Mouse (Mus musculus) liver (tissue): ENCODE data around the gene Zfp942.
A peak's percentile ranks its signal among the peaks of the same experiment; 100 is the strongest.

Source experiments
- DNase-seq: peaks from one replicate; pipeline ENCODE4 v3.0.0-alpha.2; 2020; ENCODE audit warnings: mixed read lengths

The Zfp942 gene

GRCm38 (mm10) chr17:21962107-21962907 lies at the start of gene Zfp942, which contains the start of gene Zfp943:
Gene Zfp942, minus strand, starts transcription at chr17:21962464.
Gene Zfp943, plus strand, starts transcription at chr17:21962552.
- peak; percentile 74 for DNase-seq

GRCm38 (mm10) chr17:21963302-21963701 lies 1.0 kb upstream of the Zfp942 start:
- DNase-seq, result no peak

- peak; percentile 33 for DNase-seq
Observed at GRCm38 (mm10) chr17:21909456-21910052, 52.7 kb downstream of the Zfp942 start, which contains the start of gene Zfp995. Gene Zfp995, minus strand, starts transcription at chr17:21909926.

GRCm38 (mm10) chr17:21909039-21909438 lies 53.2 kb downstream of the Zfp942 start:
- DNase-seq, result no peak
